In the genomic region with DNA sequence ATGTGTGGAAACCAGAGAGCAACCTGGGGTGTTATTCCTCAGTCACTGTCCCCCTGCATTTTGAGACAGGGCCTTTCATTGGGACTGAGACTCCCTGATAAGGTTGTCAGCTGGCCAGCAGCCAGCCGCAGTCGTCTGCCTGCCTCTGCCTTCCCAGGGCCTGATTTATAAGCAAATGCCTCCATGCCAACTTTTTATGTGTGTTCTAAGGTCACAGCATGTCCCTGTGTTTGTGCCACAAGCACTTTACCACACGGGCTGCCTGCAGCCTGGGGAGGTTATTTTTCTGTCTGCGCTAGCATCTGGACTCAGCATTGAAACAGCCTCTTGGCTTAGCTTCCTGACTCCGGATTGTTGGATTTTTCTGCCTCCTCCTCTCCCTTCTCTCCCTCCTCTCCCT, we compare ENCODE assay signal across 8 mouse cellular contexts. TPM values are rescaled to one million over a fixed set of nuclear protein-coding genes. Genes with fewer than 3 reads are reported as not detected.
DNase-seq lines count a peak whose midpoint lies in the region; ATAC-seq lines count a peak whose summit lies in the region.

No protein-coding gene starts in this region.

- WGBS in neural tube, embryonic 13.5 days: 25% methylated on average over 5 of the region's 5 CpGs
- 30% methylated on average over 5 of the region's 5 CpGs for WGBS in hindbrain, embryonic 15.5 days
- WGBS in limb, embryonic 15.5 days: 19% methylated on average over 5 of the region's 5 CpGs

- H3K36me3 ChIP-seq in neural tube, embryonic 13.5 days: no peaks in the 10 kb centered on the region
- H3K36me3 ChIP-seq in hindbrain, embryonic 15.5 days: no peaks in the 10 kb centered on the region
- peaks cover 14% of the 10 kb centered on the region for H3K36me3 ChIP-seq in limb, embryonic 15.5 days

- no peak for ATAC-seq in neural tube, embryonic 13.5 days (ENCODE audit: low read depth)
- ATAC-seq in hindbrain, embryonic 15.5 days (ENCODE audit: low FRiP score, low read depth): no peak
- no peak for ATAC-seq in limb, embryonic 15.5 days (ENCODE audit: insufficient number of reproducible peaks, low FRiP score, low TSS enrichment, low read depth)
- no peak for ATAC-seq in erythroid progenitor cell, adult 5-6 weeks (replicated peaks; ENCODE audit: low FRiP score, poor library complexity, severe bottlenecking)

- peak; percentile 36 to 50 for DNase-seq in cerebellum, postnatal 25 days
- no peak for DNase-seq in cerebellum, adult 9-11 months
- no peak for DNase-seq in neural tube, embryonic 10.5 days (ENCODE audit: extremely low spot score, low spot score)
- no peak for DNase-seq in thymus, adult 18-20 months

- H3K9ac ChIP-seq in neural tube, embryonic 13.5 days: 0 out of 2 replicates have a peak overlapping the region, but pooled peaks have one; percentile 13
- no peak overlapping the region for H3K9ac ChIP-seq in hindbrain, embryonic 15.5 days
- no peak overlapping the region for H3K9ac ChIP-seq in limb, embryonic 15.5 days

- H3K27ac ChIP-seq in neural tube, embryonic 13.5 days (replicated peaks): peak overlapping the region; percentile 61
- H3K27ac ChIP-seq in hindbrain, embryonic 15.5 days (replicated peaks): peak overlapping the region; percentile 42; the same call in 1 of the 2 replicates
- H3K27ac ChIP-seq in limb, embryonic 15.5 days: peak overlapping the region; percentile 71

- H3K9me3 ChIP-seq in neural tube, embryonic 13.5 days: no peaks in the 10 kb centered on the region
- H3K9me3 ChIP-seq in hindbrain, embryonic 15.5 days: no peaks in the 10 kb centered on the region
- no peaks in the 10 kb centered on the region for H3K9me3 ChIP-seq in limb, embryonic 15.5 days

- H3K27me3 ChIP-seq in neural tube, embryonic 13.5 days: no peaks in the 10 kb centered on the region
- H3K27me3 ChIP-seq in hindbrain, embryonic 15.5 days: no peaks in the 10 kb centered on the region
- no peaks in the 10 kb centered on the region for H3K27me3 ChIP-seq in limb, embryonic 15.5 days

- no peak overlapping the region for H3K4me3 ChIP-seq in neural tube, embryonic 13.5 days
- no peak overlapping the region for H3K4me3 ChIP-seq in hindbrain, embryonic 15.5 days
- no peak overlapping the region for H3K4me3 ChIP-seq in limb, embryonic 15.5 days

- H3K4me2 ChIP-seq in neural tube, embryonic 13.5 days: no peak overlapping the region
- no peak overlapping the region for H3K4me2 ChIP-seq in hindbrain, embryonic 15.5 days
- no peak overlapping the region for H3K4me2 ChIP-seq in limb, embryonic 15.5 days

- H3K4me1 ChIP-seq in neural tube, embryonic 13.5 days (replicated peaks): peaks cover 50% of the 10 kb centered on the region
- H3K4me1 ChIP-seq in hindbrain, embryonic 15.5 days (replicated peaks): peaks cover 30% of the 10 kb centered on the region
- H3K4me1 ChIP-seq in limb, embryonic 15.5 days: peaks cover 58% of the 10 kb centered on the region

RNA-seq across cellular contexts. Expression of a gene that starts 47.9 kb away (rescaled TPM):
- polyA plus RNA-seq in neural tube, embryonic 13.5 days (2015; fragmentation: Nextera tagmentation; extraction: Ambion mirVana): 6.8 and 8.0 TPM in 2 replicates
- polyA plus RNA-seq in hindbrain, embryonic 15.5 days (2015; fragmentation: Nextera tagmentation; extraction: Ambion mirVana): 8.9 and 9.6 TPM in 2 replicates
- polyA plus RNA-seq in limb, embryonic 15.5 days (2015; fragmentation: Nextera tagmentation; extraction: Ambion mirVana): 17.0 and 19.2 TPM in 2 replicates
- 0.72 and 4.2 TPM in 2 replicates for total RNA-seq in erythroid progenitor cell, adult 5-6 weeks (2015; ENCODE audit: low replicate concordance)
- 0.38 and 2.2 TPM in 2 replicates for total RNA-seq in erythroid progenitor cell, adult 5-6 weeks (2017; ENCODE audit: low replicate concordance)

Comparison
In these comparisons a context has a peak if more than half of its experiments do, and no peak if none do; other contexts are left out.
1. DNase-seq: peak in cerebellum, postnatal 25 days (2 of 2); none in cerebellum, adult 9-11 months (single experiment), neural tube, embryonic 10.5 days (single experiment) and thymus, adult 18-20 months (0 of 2).
2. Peak in every context shown above with its lines, with median percentiles within 50 percentile points of each other: H3K27ac ChIP-seq.